Mouse (Mus musculus) hindlimb bud, embryonic 11.5 days (tissue): Measurements from ENCODE around the gene Ush1c.
A peak's percentile ranks its signal among the peaks of the same experiment; 100 is the strongest.
"Not testable (repeated sequence)": the region's sequence is repeated elsewhere in the genome, so short reads cannot be mapped to it uniquely, and the experiment has no call there.

ENCODE experiments used
- DNase-seq: peaks from one replicate; pipeline ENCODE4 v3.0.0-alpha.2; 2012; ENCODE audit warnings: low read depth, low spot score; ENCODE audit errors: extremely low spot score

Gene Ush1c

DNA sequence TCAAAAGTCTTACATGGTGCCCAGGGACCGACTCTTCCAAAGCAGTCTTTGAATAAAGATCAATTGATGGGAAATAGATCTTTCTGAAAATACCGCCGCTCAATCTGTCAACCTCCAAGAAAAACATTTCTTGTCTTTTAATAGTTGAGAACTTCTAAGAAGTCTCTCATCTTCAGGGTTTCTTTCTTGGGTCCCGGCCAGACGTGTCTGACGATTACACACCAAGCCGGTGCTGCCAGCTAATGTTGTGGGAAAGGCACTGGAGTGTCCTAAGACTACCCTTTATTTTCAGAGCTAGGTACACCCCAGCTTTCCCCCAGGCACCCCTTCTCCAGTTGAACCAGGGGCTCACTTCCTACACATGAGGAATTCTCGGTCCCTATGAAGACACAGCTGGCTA is 30.2 kb downstream of the Ush1c start:
- no peak for DNase-seq

- no peak for DNase-seq
These were observed 33.5 kb downstream of the Ush1c start for GRCm38 (mm10) chr7:46204775-46205174.

GRCm38 (mm10) chr7:46204046-46204471 is 34.2 kb downstream of the Ush1c start:
- DNase-seq: no peak

DNA sequence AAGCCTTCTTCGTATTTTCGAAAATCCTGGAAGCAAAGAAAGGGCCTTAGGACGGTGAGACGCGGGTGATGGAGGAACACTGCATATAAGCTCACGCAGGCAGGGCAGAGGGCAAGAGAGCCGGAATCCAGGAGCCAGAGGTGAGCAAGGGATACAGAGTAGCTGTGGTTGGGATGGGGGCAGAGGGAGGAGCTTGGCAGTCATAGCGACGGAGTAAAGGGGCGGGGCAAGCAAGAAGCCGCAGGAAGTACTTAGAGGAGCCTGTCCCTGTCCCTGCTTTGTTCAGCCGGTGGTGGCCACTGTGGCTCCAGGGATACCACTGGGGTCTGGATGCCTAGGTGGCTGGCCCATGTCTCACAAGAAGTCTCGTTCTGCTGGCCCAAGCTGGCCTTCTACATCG is 36.7 kb downstream of the Ush1c start:
- no peak for DNase-seq

DNA sequence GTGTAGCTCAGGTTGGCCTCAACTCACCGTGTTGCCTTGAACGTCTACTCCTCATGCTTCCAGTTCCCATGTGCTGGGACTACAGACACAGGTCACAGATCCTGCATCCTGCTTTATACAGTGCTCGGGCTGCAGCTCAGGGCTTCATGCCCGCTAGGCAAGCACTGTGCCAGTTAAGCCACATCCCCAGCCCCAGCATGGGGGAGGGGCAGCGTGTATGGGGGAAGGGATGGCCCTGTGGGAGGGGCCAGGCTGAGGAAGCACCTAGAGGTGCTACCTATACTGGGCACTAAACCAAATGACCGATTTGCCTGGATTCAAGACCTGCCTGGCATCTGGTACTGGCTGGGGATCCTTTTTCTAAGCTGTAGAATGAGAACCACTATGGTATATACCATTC is 38.3 kb downstream of the Ush1c start:
- DNase-seq: no peak

DNA sequence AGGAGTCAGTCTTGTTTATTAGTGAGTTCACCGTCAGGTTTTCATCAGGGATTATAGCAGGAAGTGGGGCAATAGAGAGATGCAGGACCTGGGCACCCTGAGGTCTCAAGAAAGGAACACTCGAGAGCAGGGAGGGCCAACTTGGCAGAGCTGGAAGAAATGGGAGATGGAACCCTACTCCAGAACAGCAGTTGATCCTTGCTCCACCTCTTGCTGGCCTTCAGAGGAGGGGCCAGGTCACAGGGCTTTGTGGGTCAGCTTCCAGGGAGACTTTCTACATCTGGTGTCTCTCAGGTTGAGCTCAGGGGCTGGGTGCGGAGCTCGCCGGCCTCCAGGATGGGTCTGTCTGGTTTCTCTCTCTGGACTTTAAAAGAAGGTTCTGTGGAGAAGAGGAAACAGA is 42.9 kb downstream of the Ush1c start:
- no peak for DNase-seq

DNA sequence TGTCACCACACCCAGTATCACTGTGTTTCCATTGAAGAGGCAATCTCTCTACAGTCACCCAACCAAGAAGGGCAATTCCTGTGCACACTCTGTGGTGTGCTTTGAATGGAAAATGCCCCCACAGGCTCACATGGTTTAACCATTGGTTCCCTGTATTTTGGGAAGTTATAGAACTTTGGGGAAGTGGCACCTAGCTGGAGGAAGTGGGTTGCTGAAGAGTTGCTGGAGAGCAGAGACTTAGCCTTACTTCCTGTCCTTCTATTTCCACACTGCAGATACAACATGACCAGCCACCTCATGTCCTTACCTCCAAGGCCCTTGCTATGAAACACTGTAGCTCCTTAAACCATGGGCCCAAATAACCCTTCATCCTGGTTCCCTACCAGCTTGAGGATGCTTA is 54.1 kb downstream of the Ush1c start:
- no peak for DNase-seq

DNA sequence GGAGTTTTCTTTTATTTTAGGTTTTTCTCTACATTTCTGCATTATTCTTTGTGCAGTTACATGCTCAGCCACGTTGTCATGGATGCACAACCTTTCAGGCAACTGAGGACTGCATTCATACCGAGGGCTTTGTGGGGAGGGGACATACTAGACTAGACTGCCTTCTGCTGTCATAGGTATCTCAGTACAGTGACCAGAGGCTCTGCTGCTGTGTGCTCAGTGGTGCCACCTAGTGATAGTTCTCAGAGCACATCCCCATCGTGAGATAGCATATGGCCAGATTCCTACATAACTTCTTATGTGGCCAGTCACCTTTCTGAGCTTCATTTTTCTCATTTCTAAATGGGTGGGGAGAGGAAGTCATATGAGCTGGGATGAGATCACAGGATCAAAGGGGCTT is 56.7 kb downstream of the Ush1c start:
- peak; percentile 33 for DNase-seq

- no peak for DNase-seq
These were observed 58.6 kb downstream of the Ush1c start, which contains the start of gene Abcc8 for GRCm38 (mm10) chr7:46179431-46180275. TSS of gene Abcc8 (minus strand) at chr7:46180033.

DNA sequence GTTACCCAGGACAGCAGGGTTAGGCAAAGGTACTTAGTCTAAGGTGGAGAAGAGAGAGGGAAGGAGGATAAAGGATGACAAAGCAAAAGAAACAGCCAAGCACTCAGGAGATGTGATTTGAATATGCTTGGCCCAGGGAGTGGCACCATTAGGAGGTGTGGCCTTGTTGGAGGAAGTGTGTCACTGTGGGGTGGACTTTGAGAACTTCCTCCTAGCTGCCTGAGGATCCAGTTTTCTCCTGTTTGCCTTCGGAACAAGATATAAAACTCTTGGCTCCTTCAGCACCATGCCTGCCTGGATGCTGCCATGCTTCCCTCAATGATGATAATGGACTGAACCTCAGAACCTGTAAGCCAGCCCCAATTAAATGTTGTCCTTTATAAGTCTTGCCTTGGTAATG is 69.3 kb downstream of the Ush1c start:
- DNase-seq: not testable (repeated sequence)

GRCm38 (mm10) chr7:46168402-46168801 is 69.9 kb downstream of the Ush1c start:
- no peak for DNase-seq

- no peak for DNase-seq
These were observed 70.4 kb downstream of the Ush1c start for GRCm38 (mm10) chr7:46167901-46168300.

DNA sequence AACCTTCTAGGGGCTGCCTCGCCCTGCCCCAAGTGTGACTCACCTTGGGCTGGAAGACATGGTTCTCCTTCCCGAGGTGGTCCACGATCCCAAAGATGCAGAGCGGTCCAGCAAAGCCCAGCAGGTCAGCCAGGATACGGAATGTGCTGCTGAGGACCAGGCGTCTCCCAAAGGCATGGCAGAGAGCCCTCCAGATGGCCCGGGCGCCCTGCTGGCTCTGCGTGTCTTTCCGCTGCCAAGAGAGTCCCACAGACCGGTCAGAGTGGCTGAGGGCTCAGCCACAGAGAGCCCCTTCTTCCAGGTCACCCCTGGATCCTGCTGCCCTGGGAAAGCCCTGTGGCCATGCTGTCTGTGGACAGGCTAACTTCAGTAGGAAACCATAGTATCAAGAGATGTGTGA is 72.4 kb downstream of the Ush1c start:
- DNase-seq: no peak

DNA sequence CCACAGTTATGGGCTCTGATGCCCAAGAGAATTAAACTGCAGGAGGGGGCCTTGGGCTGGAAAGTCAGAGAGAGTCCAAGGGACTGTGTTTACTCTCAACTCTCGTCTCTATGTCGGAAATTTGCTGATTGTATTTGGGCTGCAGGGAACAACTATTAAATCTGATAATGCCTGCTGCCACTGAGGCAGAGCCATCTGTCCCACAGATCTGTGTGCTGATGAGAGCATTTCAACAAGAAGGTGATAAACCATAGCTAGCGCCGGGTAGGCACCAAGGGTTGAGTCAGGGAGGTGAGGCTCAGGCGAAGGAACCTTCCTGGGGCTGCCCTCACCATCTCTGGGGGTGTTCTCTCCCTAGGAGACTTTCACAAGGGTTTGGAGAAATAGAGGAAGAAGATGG is 75.6 kb downstream of the Ush1c start:
- no peak for DNase-seq

DNA sequence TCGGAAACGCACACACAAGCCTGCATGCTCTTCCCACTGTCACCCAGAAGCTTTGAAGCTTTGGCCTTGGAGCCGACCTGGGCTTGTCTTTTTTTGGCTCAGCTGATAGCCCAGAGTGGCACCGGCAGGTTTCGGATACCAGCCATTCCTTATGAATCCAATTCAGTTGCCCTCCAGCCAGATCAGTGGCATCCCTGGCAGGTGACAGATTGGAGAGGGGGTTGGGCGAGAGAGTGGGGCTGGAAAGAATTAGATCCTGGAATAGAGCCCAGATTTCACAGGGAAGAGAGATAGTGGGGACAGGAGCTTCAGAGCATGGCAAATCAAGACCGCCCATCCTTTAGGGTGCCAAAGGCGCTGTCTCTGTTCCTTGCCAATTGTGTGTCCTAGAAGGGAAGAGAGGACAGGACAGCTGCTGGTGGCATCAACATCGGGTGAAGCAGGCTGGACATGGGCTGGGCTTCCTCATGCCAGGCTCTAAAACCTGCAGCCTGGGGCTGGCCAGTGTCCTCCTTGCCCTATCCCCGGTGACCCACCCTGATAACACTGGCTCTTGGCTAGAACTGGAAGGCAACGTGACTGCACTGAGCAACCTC is 76.1 kb downstream of the Ush1c start:
- DNase-seq: no peak

DNA sequence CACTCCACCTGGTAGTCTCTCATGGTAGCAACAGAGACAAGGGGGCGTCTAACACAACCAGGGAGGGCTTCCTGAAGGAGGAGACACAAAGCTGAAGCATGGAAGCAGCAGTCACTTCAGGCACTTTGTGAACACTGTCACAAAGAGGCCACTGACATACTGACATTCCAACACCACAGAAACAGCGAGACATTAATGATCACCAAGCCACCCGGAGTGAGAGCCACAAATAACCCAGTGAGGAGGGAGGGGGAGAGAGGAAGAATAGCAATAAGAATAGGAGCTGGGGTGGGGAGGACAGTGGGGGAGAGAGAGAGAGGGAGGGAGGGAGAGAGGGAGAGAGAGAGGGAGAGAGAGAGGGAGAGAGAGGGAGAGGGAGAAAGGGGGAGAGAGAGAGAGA is 76.7 kb downstream of the Ush1c start:
- DNase-seq: no peak

GRCm38 (mm10) chr7:46157746-46158145 is 80.6 kb downstream of the Ush1c start:
- DNase-seq: no peak

DNA sequence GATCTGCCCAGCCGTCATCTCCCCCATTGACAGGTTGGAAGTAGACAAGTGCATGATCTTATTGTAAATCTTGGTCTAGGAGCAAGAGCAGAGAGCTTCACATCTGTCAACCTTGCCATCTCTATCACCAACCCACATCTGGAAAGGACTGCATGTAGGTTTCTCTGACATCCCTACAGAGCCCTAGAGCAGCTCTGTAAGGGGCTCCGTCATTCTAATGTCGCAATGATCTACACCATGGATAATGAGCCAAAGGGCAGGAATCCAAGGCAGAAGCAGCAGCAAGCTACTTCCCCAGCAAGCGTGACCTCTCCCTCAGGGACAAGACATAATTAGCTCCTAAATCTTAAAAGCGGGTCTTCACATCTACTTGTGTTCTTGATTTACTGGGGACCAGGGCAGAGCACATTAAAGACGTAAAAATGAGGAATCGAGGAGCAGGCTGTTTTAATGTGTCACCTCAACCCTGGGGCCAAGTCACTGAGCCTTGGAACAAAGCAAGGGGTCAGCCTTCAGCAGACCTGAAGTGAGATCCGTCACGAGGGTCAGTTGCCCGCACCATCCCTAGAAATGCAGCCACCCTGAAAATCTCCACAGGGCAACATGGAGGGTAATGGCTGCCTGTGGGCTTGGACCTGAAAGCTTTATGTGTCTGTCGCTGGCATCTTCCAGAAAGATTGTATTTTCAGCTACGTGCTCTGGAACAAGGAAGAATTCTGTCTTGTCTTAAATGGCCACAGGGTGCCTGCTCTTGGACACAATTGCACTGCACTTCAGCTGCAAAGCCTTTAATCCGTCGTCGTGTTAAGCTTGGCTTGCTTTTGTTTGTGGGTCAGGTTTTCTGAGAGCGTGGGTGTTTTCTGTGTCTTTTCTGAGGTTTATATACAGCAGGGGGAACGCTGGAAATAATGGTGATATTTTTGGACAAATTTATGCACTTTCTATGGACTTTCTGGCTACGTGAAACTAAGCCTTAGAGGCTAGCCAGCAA is 83.5 kb downstream of the Ush1c start:
- no peak for DNase-seq

DNA sequence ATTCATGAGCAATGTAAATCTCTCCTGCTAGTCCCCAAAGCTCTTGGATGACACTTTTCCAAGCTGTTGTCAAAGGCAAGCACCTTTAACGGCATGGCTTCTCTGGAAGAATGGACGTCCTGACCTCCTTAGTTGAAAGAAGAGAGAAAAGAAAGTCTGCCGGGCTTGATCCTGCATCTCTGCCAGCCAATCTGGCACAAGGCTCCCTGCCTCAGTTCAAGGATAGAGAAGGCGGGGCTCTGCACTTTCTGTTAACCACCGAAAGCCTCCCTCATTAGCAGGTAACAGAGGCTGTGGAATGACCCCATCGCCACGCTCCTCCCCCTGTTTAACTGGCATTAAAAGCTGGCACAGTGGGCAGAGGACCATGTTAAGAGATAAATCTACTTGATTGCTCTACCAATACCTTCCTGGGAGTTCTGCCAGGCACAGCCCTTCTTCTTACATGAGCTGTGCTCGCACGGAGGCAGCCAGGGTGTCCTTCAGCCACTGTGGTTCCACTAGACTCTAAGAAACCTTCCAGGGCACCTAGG is 85.4 kb downstream of the Ush1c start:
- DNase-seq: no peak

- DNase-seq: no peak
These were observed 90.9 kb downstream of the Ush1c start for GRCm38 (mm10) chr7:46147417-46147816.

DNA sequence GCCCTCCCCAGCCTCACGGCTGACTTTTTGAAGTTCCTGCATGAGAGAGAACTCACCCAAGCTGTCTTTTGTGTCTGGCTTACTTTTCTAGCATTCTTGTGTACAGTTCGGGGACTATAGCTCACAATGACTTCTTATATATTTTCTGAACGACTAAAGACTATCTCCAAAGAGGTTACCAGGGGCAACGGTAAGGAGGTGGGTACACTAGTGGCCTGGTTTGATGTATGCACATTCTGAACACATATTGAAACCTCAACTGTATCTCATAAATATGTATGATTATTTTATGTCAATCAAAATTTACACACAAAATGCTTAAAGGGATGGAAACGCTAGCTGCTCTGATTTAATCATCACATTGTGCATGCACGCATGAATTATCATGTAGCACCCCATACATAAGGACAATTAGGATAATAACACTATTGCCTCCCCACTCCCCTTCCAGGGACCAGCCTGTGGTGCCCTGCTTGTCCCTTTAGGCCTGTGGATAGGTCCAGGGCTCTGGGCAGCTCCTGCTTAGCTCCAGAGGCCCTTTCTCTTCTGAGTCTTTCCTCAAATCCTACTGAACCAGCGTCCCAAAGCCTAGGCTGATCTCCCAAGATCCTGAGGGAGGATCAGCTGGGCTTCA is 91.5 kb downstream of the Ush1c start:
- no peak for DNase-seq
